Mouse (Mus musculus): Measurements from ENCODE around the gene Nacad.

Nacad gene

GRCm38 (mm10) chr11:6581560-6581959 is 24.3 kb downstream of the Nacad start:
- no peak for DNase-seq (ENCODE audit: low spot score in 2 of 2)

- DNase-seq (ENCODE audit: low spot score in 2 of 2) = no peak
Observed at GRCm38 (mm10) chr11:6580065-6580750, 25.6 kb downstream of the Nacad start.

GRCm38 (mm10) chr11:6579361-6579760 is 26.5 kb downstream of the Nacad start:
- no peak for DNase-seq (ENCODE audit: low spot score in 2 of 2)

- DNase-seq (ENCODE audit: low spot score in 2 of 2) = no peak
Observed at GRCm38 (mm10) chr11:6576151-6576550, 29.7 kb downstream of the Nacad start.

- DNase-seq (ENCODE audit: low spot score in 2 of 2) = no peak
Observed at GRCm38 (mm10) chr11:6569410-6569777, 36.5 kb downstream of the Nacad start.

- DNase-seq (ENCODE audit: low spot score in 2 of 2) = peak; percentile 53 to 64
Observed at GRCm38 (mm10) chr11:6568584-6569409, 37.1 kb downstream of the Nacad start.

- no peak for DNase-seq (ENCODE audit: low spot score in 2 of 2)
Observed at GRCm38 (mm10) chr11:6567951-6568350, 37.9 kb downstream of the Nacad start.

GRCm38 (mm10) chr11:6566496-6566895 is 39.4 kb downstream of the Nacad start:
- DNase-seq (ENCODE audit: low spot score in 2 of 2) = no peak

- no peak for DNase-seq (ENCODE audit: low spot score in 2 of 2)
Observed at GRCm38 (mm10) chr11:6563201-6563600, 42.7 kb downstream of the Nacad start.

GRCm38 (mm10) chr11:6562359-6562758 is 43.5 kb downstream of the Nacad start:
- no peak for DNase-seq (ENCODE audit: low spot score in 2 of 2)

- no peak for DNase-seq (ENCODE audit: low spot score in 2 of 2)
Observed at GRCm38 (mm10) chr11:6561474-6561873, 44.4 kb downstream of the Nacad start.

GRCm38 (mm10) chr11:6560655-6561360 is 45.0 kb downstream of the Nacad start:
- DNase-seq (ENCODE audit: low spot score in 2 of 2) = no peak

- DNase-seq (ENCODE audit: low spot score in 2 of 2) = no peak
Observed at GRCm38 (mm10) chr11:6559996-6560395, 45.9 kb downstream of the Nacad start.

- DNase-seq (ENCODE audit: low spot score in 2 of 2) = no peak
Observed at GRCm38 (mm10) chr11:6558234-6558633, 47.6 kb downstream of the Nacad start.

GRCm38 (mm10) chr11:6550201-6550600 is 55.7 kb downstream of the Nacad start:
- DNase-seq (ENCODE audit: low spot score in 2 of 2) = no peak

GRCm38 (mm10) chr11:6549770-6550169 is 56.1 kb downstream of the Nacad start:
- DNase-seq (ENCODE audit: low spot score in 2 of 2) = no peak
